Mouse (Mus musculus) c-Kit-positive CD71-positive TER-119-positive erythroid progenitor cells, embryonic 14.5 days (primary cell): ENCODE measurements around the gene Olfr1020.

Source experiments
- DNase-seq: peaks from one replicate; pipeline ENCODE4 v3.0.0-alpha.2; 2013; ENCODE audit warnings: low spot score

Olfr1020 gene

DNA sequence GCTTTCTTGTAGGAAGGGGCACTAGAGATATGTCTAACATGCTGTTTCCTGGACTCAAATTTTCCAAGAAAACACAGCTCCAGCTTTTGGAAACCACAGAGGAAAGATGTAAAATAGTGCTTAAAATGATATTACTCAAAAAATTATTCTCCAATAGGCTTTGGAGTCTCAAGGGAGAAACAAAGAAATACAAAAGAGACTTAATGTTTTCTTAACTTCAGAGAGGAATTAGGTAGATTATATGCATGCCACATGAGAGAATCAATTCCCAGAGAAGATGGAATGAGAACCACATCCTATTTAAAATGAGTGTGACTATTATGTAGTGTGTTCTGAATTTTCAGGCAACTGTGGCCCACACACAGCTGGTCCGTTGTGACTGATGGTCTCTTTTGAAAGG lies at the start of gene Olfr1020:
Olfr1020 (plus strand) TSS at position 301 of the 400 bp plus-strand sequence.
- no peak for DNase-seq

DNA sequence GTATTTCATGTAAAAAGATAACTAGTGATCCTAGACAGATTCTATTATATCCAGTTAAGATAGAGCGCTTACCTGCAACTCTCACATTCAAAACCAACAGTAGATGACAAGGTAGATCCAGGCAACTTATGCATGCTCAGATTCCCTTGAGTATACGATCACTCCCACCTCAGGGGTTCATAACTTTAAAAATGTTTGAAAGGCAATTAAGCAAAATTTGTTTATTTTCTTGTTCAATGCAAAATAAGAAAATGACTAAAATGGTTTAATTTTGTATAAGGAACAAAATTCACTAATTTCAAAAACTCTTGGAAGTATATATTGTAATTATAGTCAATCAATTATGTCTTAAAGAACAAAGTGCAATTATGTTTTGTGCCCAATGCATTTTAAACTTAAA lies 44.4 kb upstream of the Olfr1020 start, which contains the start of gene Olfr1016:
Olfr1016 (minus strand) TSS at position 101 of the 400 bp plus-strand sequence.
- no peak for DNase-seq

DNA sequence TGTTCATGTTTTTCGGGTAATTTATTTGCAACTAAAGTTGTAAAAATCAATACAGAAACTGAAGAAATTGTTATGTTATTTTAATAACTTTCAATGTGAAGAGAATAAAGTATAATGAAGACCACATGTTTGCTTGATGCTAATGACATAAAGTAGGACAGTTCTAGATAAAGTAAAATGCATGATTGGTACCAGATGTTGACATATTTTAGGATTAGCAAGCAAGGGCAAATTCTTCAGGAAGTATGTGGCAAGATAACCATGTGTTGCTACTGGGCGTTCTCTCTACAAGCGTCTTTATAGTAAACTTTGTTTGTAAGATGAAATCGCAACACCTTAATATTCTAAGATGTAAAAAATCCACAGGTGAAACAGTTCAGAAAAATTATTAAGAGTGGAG lies 42.3 kb upstream of the Olfr1020 start:
- DNase-seq = no peak

DNA sequence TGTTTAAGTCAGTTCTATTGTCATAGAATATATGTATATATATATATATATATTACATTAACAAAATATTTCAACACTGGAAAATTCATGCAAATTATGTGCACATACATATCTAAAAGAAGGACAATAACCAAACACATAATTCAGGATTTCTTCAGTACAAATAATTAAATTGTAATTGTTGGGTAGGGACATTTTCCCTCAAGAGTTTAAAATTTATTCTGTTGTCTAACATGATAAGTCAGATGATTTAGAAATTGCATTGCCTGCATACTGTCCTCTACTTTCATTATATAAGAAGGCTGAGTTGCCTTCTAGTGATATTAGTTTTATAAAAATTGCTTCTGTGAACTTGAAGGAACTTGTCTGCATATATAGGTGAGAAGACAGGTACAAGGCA lies 28.7 kb upstream of the Olfr1020 start, which contains the start of gene Olfr1018:
Olfr1018 (plus strand) TSS at position 301 of the 400 bp plus-strand sequence.
- DNase-seq = no peak

DNA sequence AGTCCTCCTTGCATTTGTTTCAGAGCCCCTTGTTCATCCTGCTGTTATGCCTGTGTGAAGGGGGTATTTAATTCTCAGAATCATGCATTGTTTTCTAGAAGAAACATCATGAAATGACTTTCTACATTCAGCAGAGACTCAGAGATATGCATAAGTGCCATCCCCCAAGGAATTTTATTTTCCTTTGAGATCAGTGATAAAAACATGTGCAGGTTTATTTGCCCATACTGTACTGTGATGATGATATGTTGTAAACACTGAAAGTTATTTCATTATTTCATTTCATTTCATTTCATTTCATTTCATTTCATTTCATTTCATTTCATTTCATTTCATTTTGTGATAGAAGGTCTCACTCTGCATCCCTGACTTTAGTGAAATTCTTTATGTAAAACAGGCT lies 1.4 kb upstream of the Olfr1020 start, which contains the start of gene Olfr1019:
Olfr1019 (minus strand) TSS at position 101 of the 400 bp plus-strand sequence.
- DNase-seq = no peak

DNA sequence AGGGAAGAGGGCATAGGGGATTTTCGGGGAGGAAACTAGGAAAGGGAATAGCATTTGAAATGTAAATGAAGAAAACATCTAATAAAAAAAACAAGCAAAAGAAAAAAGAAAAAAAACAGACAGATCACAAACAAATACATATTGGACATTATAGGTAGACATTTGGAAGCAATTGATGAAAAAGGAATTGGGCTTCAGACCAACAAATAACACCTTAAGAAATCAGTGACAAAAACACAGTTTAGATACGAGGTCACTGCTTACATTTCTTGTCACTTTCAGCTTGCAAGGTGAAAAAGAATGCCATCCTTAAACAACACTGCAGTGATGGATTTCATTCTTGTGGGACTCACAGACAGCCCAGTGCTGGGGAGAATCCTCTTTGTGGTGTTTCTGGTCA lies 21.5 kb downstream of the Olfr1020 start, which contains the start of gene Olfr1022:
Olfr1022 (plus strand) TSS at position 301 of the 400 bp plus-strand sequence.
- DNase-seq = no peak

DNA sequence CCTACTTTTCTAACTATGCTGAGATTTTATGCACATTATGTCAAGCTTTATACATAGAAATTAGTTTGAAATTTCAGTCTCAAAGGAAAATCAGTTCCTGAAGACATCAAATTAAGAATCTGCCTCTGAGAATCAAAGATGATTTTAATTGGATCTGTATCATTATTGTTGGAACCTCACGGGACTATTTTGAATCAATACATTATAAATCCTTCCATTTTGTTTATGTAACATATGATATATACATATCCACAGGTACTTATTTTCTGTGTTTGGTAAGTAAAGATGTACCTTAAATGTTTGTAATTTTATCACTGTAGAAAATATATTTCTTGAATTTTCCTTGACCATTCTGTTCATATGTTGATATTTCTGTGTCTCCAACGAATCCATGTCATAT lies 38.5 kb downstream of the Olfr1020 start, which contains the start of gene Olfr1023:
Olfr1023 (plus strand) TSS at position 301 of the 400 bp plus-strand sequence.
- DNase-seq = no peak
